Mouse (Mus musculus): ENCODE results near the gene Zfp275.
"Not testable (repeated sequence)": the region's sequence is repeated elsewhere in the genome, so short reads cannot be mapped to it uniquely, and the experiment has no call there.

Zfp275 gene
- long read RNA-seq, experiment 1, partial matches to known transcripts, result 0 of 4 reads
- long read RNA-seq, experiment 1, other reads (novel, unspliced or antisense), result 4 of 4 reads
- long read RNA-seq, experiment 2, partial matches to known transcripts, result 0 of 3 reads
- long read RNA-seq, experiment 2, other reads (novel, unspliced or antisense), result 3 of 3 reads

GRCm38 (mm10) chrX:73342483-73342895, at the start of gene Zfp275:
TSS of gene Zfp275 (plus strand) at chrX:73342621.
- intact Hi-C loops (cut with DNase I), result no loop called here

GRCm38 (mm10) chrX:73292876-73293275, 49.5 kb upstream of the Zfp275 start, which contains the start of the genes Xlr5a and Xlr5c:
TSS of gene Xlr5a (minus strand) at chrX:73292976.
TSS of gene Xlr5c (minus strand) at chrX:73292976.
- intact Hi-C loops (cut with DNase I), result not testable (repeated sequence)

- intact Hi-C loops (cut with DNase I), result not testable (repeated sequence)
Measured at GRCm38 (mm10) chrX:73295745-73296144, 46.7 kb upstream of the Zfp275 start.

GRCm38 (mm10) chrX:73312522-73312921, 29.9 kb upstream of the Zfp275 start:
- intact Hi-C loops (cut with DNase I), result loop anchor here (5.0 to 10.0 kb wide), 3 partner anchors 100 to 182 kb away; partner anchors contain the start of gene Zfp92

GRCm38 (mm10) chrX:73321029-73321428, 21.4 kb upstream of the Zfp275 start:
- intact Hi-C loops (cut with DNase I), result no loop called here

- intact Hi-C loops (cut with DNase I), result no loop called here
Measured at GRCm38 (mm10) chrX:73327215-73327614, 15.2 kb upstream of the Zfp275 start.

- intact Hi-C loops (cut with DNase I), result no loop called here
Measured at GRCm38 (mm10) chrX:73333548-73333947, 8.9 kb upstream of the Zfp275 start.

- intact Hi-C loops (cut with DNase I), result no loop called here
Measured at GRCm38 (mm10) chrX:73336740-73337139, 5.7 kb upstream of the Zfp275 start, which contains the start of gene Gm45015. TSS of gene Gm45015 (minus strand) at chrX:73336840.

- intact Hi-C loops (cut with DNase I), result no loop called here
Measured at GRCm38 (mm10) chrX:73341473-73341872, 948 bp upstream of the Zfp275 start.

- intact Hi-C loops (cut with DNase I), result no loop called here
Measured at GRCm38 (mm10) chrX:73342068-73342467, 353 bp upstream of the Zfp275 start.

- intact Hi-C loops (cut with DNase I), result no loop called here
Measured at GRCm38 (mm10) chrX:73342941-73343735, 717 bp downstream of the Zfp275 start.

- intact Hi-C loops (cut with DNase I), result no loop called here
Measured at GRCm38 (mm10) chrX:73343802-73344201, 1.4 kb downstream of the Zfp275 start.

GRCm38 (mm10) chrX:73344346-73344745, 1.9 kb downstream of the Zfp275 start:
- intact Hi-C loops (cut with DNase I), result no loop called here

GRCm38 (mm10) chrX:73356163-73356562, 13.7 kb downstream of the Zfp275 start:
- intact Hi-C loops (cut with DNase I), result no loop called here

GRCm38 (mm10) chrX:73356719-73357118, 14.3 kb downstream of the Zfp275 start:
- intact Hi-C loops (cut with DNase I), result no loop called here

GRCm38 (mm10) chrX:73363291-73363690, 20.9 kb downstream of the Zfp275 start:
- intact Hi-C loops (cut with DNase I), result no loop called here

- intact Hi-C loops (cut with DNase I), result no loop called here
Measured at GRCm38 (mm10) chrX:73384419-73384818, 42.0 kb downstream of the Zfp275 start.

- intact Hi-C loops (cut with DNase I), result no loop called here
Measured at GRCm38 (mm10) chrX:73384924-73385323, 42.5 kb downstream of the Zfp275 start.

GRCm38 (mm10) chrX:73391481-73391880, 49.1 kb downstream of the Zfp275 start:
- intact Hi-C loops (cut with DNase I), result no loop called here

GRCm38 (mm10) chrX:73396446-73396845, 54.0 kb downstream of the Zfp275 start:
- intact Hi-C loops (cut with DNase I), result no loop called here

- intact Hi-C loops (cut with DNase I), result not testable (repeated sequence)
Measured at GRCm38 (mm10) chrX:73398636-73399035, 56.2 kb downstream of the Zfp275 start, which contains the start of gene Gm18336. TSS of gene Gm18336 (minus strand) at chrX:73398736.

- intact Hi-C loops (cut with DNase I), result no loop called here
Measured at GRCm38 (mm10) chrX:73400951-73401350, 58.5 kb downstream of the Zfp275 start.
